Mouse (Mus musculus) liver, embryonic 14.5 days (tissue): ENCODE measurements around the gene A930009A15Rik. TPM values are rescaled to one million over a fixed set of nuclear protein-coding genes. Genes with fewer than 3 reads are reported as not detected.

Experiments
- ATAC-seq: fragments of 200-750 bp; cut with Nextera tagmentation; 2 replicates; pipeline ENCODE4 v1.8.0; 2017; ENCODE audit warnings: moderate number of reproducible peaks, mild to moderate bottlenecking, moderate library complexity; ENCODE audit not compliant: insufficient read depth
- DNase-seq, 3 experiments: peaks; one replicate each; pipeline ENCODE4 v3.0.0-alpha.2; 2012 to 2013; ENCODE audit warnings: low read depth in 3 of 3, low spot score in 3 of 3
- H3K27ac ChIP-seq: fragments of 300-500 bp; sonication (generic); 2 replicates; pipeline ENCODE4 v1.5.1; 2014; ENCODE audit warnings: moderate library complexity, mild to moderate bottlenecking, control low read depth, inconsistent platforms
- H3K27me3 ChIP-seq: fragments of 300-500 bp; sonication (generic); 2 replicates; pipeline ENCODE4 v1.6.1; 2014; ENCODE audit warnings: mild to moderate bottlenecking, low read length, moderate library complexity; ENCODE audit not compliant: control insufficient read depth, insufficient read depth
- H3K36me3 ChIP-seq: fragments of 300-500 bp; sonication (generic); replicated peaks from 2 replicates; pipeline ENCODE4 v1.6.1; 2014; ENCODE audit warnings: low read depth; ENCODE audit not compliant: control insufficient read depth, insufficient read depth
- H3K4me1 ChIP-seq, 2 experiments: fragments of 200-500 bp in 1 of 2; fragments of 300-500 bp in 1 of 2; sonication (generic) in 1 of 2; replicated peaks; 2 replicates each; pipeline ENCODE4 v1.6.1; 2012 to 2014; ENCODE audit warnings: antibody characterized with exemption in 1 of 2, inconsistent platforms in 1 of 2, low read length in 1 of 2; ENCODE audit not compliant: control insufficient read depth in 2 of 2, insufficient read depth in 2 of 2
- H3K4me2 ChIP-seq: fragments of 300-500 bp; sonication (generic); 2 replicates; pipeline ENCODE4 v1.6.1; 2014; ENCODE audit warnings: low read depth, mild to moderate bottlenecking, control low read depth, moderate library complexity
- H3K4me3 ChIP-seq, 2 experiments: fragments of 200-500 bp in 1 of 2; fragments of 300-500 bp in 1 of 2; sonication (generic) in 1 of 2; 2 replicates each; pipeline ENCODE4 v1.5.1; 2012 to 2014; ENCODE audit warnings: low read depth in 2 of 2, low read length in 2 of 2, mild to moderate bottlenecking in 2 of 2, control low read depth in 1 of 2, inconsistent platforms in 1 of 2, moderate library complexity in 1 of 2; ENCODE audit not compliant: insufficient read depth in 1 of 2
- H3K9ac ChIP-seq: fragments of 300-500 bp; sonication (generic); replicated peaks from 2 replicates; pipeline ENCODE4 v1.6.1; 2014; ENCODE audit warnings: mild to moderate bottlenecking, control low read depth, moderate library complexity
- H3K9me3 ChIP-seq: fragments of 300-500 bp; sonication (generic); 2 replicates; pipeline ENCODE4 v1.6.1; 2016; ENCODE audit warnings: low read length, mixed read lengths; ENCODE audit not compliant: control insufficient read depth
- CTCF ChIP-seq: IDR thresholded peaks from 2 replicates; pipeline ENCODE4 v1.5.1; 2016; ENCODE audit warnings: antibody characterized with exemption, low read depth, control low read depth
- EP300 ChIP-seq: IDR thresholded peaks from 2 replicates; pipeline ENCODE4 v1.6.1; 2016; ENCODE audit warnings: antibody characterized with exemption, low read depth
- WGBS: fragments of 180-500 bp; shearing (Covaris S2); extraction: QIAGEN DNeasy Blood & Tissue Kit; methylation state at CpG from one replicate; pipeline ENCODE4 v1.1.7; 2014; ENCODE audit not compliant: insufficient replicate concordance; 5-methylcytosine and 5-hydroxymethylcytosine counted together
- polyA plus RNA-seq, 2 experiments: library from polyadenylated mRNA; depleted of rRNA in 1 of 2; stranded (reverse) in 1 of 2; unstranded in 1 of 2; fragments of >200 nt; fragmentation: Nextera tagmentation in 1 of 2; extraction: Ambion mirVana in 1 of 2; gene quantifications; 2 replicates each; pipeline versions ENCODE4 v1.2.1 to v1.2.3; 2012 to 2014

Gene A930009A15Rik
- polyA plus RNA-seq, 2 experiments: not detected

DNA sequence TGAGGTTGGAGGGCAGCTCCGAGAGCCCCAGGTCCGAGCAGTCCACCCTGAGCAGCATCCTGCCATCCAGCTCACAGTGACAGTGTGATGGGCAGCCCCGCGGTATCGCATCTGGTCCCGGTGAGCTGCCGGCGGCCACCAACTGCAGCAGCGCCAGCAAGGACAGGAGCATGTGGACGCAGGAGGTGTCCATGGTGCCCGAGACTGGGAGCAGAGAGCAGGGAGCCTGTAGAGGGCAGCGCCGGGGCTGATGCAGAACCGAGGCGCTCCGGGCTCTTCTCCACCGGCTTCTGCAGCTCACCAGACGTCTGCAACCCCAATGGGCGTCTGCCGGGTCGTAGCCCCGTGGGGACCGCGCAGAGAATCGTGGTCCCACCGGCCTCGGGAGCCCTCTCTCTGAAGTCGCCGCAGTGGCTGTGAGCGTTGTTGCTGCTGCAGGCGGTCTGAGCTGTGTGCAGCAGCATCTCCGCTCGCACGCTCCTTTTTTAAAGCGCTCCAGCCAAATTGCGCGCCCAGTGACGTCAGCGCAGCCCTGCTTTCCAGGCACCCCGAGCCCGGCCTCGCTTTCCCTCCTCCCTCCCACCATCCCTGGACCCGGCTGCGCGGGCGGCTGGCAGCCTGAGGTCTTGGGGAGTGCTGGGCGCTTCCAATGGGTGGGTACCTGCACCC, 17.6 kb downstream of the A930009A15Rik start, which contains the start of gene Lgr5:
Lgr5 (minus strand) TSS at position 480 of the 669 bp plus-strand sequence.
- Histone ChIP-seq H3K27me3 (peaks cover 36% of the 10 kb centered on the region), H3K4me1 (no peaks in the 10 kb centered on the region), H3K36me3 (no peaks in the 10 kb centered on the region), H3K9me3 (no peaks in the 10 kb centered on the region), H3K9ac (no peak within 1 kb of the TSS), H3K27ac (no peak within 1 kb of the TSS), H3K4me2 (peak within 1 kb of the TSS; percentile 48), H3K4me3 (peak within 1 kb of the TSS; percentile 28 to 49)
- TF ChIP-seq EP300 (no peak), CTCF (peak; percentile 17; the same call in 1 of the 2 replicates)
- WGBS: 1% methylated on average over 47 of the region's 47 CpGs
- ATAC-seq (peak; percentile 46), DNase-seq (no peak)

DNA sequence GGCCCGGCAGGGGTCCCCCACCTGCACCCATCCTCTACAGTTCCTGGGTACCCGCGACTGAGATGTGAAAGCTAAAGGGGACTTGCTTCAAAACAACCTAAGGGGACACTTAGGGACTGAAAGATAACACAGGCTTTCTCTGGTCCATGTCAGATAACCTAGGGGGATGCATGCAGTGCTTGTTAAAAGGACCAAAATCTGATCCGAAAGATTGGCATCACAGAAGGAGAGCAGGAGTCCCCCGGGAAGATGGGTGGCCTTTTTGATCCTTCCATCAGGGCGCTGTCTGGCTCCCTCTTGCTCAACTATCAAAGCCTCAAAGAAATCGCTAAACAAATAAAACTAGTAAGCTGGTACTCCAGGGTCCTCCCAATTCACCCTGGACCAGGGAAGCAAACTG, 18.2 kb downstream of the A930009A15Rik start:
- no peak overlapping the region for H3K27ac ChIP-seq
- peaks cover 36% of the 10 kb centered on the region for H3K27me3 ChIP-seq
- TF ChIP-seq CTCF (no peak), EP300 (no peak)
- ATAC-seq (no peak), DNase-seq (no peak)
- H3K9ac ChIP-seq: no peak overlapping the region
- no peaks in the 10 kb centered on the region for H3K9me3 ChIP-seq
- H3K4me1 ChIP-seq: no peaks in the 10 kb centered on the region
- 3% methylated on average over 7 of the region's 7 CpGs for WGBS
- no peaks in the 10 kb centered on the region for H3K36me3 ChIP-seq
- H3K4me3 ChIP-seq: peak overlapping the region in 1 of 2 experiments; percentile 49; a peak in 2 of 4 replicates
- peak overlapping the region; percentile 48 for H3K4me2 ChIP-seq

DNA sequence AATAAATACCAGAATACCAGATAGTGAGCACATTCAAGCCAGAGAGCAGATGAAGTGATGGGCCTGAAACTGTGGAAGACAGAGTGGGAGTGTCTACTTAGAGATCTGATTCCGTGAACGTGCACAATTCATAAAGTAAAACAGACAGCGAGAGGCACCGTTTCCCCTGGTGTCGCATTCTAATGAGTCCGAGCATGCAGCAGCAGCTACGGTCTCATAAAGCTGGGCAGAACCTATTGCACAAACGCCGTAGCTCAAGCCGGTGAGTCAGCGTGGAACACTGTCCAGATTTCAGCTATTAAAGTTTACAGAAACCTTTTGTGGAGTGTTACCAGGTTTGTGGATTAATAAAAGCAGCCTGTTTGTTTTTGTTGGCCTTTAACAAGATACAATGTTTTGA, 23.4 kb downstream of the A930009A15Rik start:
- Histone ChIP-seq H3K4me3 (no peak overlapping the region), H3K27me3 (peaks cover under 1% of the 10 kb centered on the region; the same call in 1 of the 2 replicates), H3K4me2 (no peak overlapping the region), H3K9me3 (no peaks in the 10 kb centered on the region), H3K36me3 (no peaks in the 10 kb centered on the region), H3K9ac (no peak overlapping the region), H3K27ac (no peak overlapping the region), H3K4me1 (no peaks in the 10 kb centered on the region)
- TF ChIP-seq CTCF (no peak), EP300 (no peak)
- 80% methylated on average over 11 of the region's 11 CpGs for WGBS
- no peak for ATAC-seq
- no peak for DNase-seq

DNA sequence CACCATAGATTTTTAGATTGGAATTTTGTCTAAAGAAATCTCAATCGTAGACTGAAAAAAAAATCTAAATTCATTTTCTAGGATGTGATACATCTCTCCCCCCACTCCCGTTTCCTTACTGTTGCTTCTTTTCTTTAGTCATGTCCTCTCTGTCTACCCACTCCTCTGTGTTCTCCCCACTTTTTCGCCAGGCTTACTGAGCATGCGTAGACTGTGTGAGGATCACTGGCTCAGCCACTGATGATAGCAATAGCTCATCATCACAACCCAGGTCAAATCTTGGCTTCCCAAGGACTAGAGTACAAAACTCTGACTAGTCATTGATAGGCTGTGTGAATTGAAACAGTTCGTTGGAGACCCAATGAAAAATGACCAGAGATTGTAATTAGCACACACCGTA, 23.9 kb downstream of the A930009A15Rik start:
- no peak overlapping the region for H3K4me3 ChIP-seq
- DNase-seq (no peak), ATAC-seq (no peak)
- H3K4me2 ChIP-seq: no peak overlapping the region
- no peaks in the 10 kb centered on the region for H3K9me3 ChIP-seq
- H3K36me3 ChIP-seq: no peaks in the 10 kb centered on the region
- H3K27me3 ChIP-seq: no peaks in the 10 kb centered on the region
- no peaks in the 10 kb centered on the region for H3K4me1 ChIP-seq
- no peak overlapping the region for H3K27ac ChIP-seq
- TF ChIP-seq EP300 (no peak), CTCF (no peak)
- H3K9ac ChIP-seq: no peak overlapping the region
- 67% methylated on average over 6 of the region's 6 CpGs for WGBS

DNA sequence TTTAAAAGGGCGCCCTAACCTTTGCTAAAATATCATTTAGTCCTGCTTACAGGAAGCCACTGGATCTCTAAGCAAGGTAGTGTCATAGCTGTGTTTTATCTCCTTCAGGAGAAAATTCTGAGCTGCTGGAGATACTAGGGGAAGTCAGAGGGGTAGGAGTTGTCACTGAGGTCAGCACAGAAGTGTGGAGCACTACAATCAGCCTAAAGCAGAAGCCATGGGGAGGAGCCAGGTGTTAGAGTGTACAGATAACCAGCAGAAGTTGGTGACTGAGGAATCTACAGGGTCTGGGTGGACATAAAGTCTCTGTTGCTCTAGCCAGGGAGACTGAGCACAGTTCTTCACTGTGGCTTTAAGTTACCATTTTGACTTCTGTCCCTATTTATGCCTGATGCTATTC, 26.0 kb downstream of the A930009A15Rik start:
- no peaks in the 10 kb centered on the region for H3K9me3 ChIP-seq
- ATAC-seq (no peak), DNase-seq (no peak)
- no peaks in the 10 kb centered on the region for H3K4me1 ChIP-seq
- no peak overlapping the region for H3K4me3 ChIP-seq
- WGBS: 64% methylated on average over 1 of the region's 1 CpGs
- H3K36me3 ChIP-seq: no peaks in the 10 kb centered on the region
- no peak for TF ChIP-seq CTCF
- no peak overlapping the region for H3K27ac ChIP-seq
- no peaks in the 10 kb centered on the region for H3K27me3 ChIP-seq
- H3K9ac ChIP-seq: no peak overlapping the region
- H3K4me2 ChIP-seq: no peak overlapping the region
